Mouse (Mus musculus) C2C12 (cell line): ENCODE measurements around the gene Hmgb1.

Experiments used
- CEBPB ChIP-seq: IDR thresholded peaks from one replicate; pipeline ENCODE4 v1.6.1; 2011; ENCODE audit warnings: low read depth, mild to moderate bottlenecking, control low read depth, moderate library complexity
- CTCF ChIP-seq: IDR thresholded peaks from one replicate; pipeline ENCODE4 v1.5.1; 2011; ENCODE audit not compliant: control insufficient read depth, insufficient read depth, insufficient read length
- MAX ChIP-seq: IDR thresholded peaks from one replicate; pipeline ENCODE4 v1.6.1; 2011; ENCODE audit warnings: mild to moderate bottlenecking, control low read depth

GRCm38 (mm10) chr5:149198782-149199181 lies 14.5 kb upstream of the Hmgb1 start:
- TF ChIP-seq CTCF (no peak), CEBPB (no peak), MAX (no peak)
